Mouse (Mus musculus): ENCODE measurements around the gene Cdpf1. TPM values are rescaled to one million over a fixed set of nuclear protein-coding genes. Genes with fewer than 3 reads are reported as not detected.

Cdpf1 gene
- polyA plus RNA-seq, 1 experiment from 2014 or later: 42.7 TPM

- Histone ChIP-seq H3K4me3 (replicated peaks) (no peak overlapping the region), H3K9ac (no peak overlapping the region), H3K27ac (no peak overlapping the region), H3K27me3 (replicated peaks) (no peaks in the 10 kb centered on the region), H3K4me2 (no peak overlapping the region), H3K36me3 (no peaks in the 10 kb centered on the region), H3K9me3 (no peaks in the 10 kb centered on the region), H3K4me1 (no peaks in the 10 kb centered on the region)
- no peak for ATAC-seq (ENCODE audit: insufficient read depth, low FRiP score, low read depth)
- 76% methylated on average over 5 of the region's 5 CpGs for WGBS
These were observed 34.7 kb downstream of the Cdpf1 start for GRCm38 (mm10) chr15:85776771-85777170.

GRCm38 (mm10) chr15:85776241-85776640 is 35.3 kb downstream of the Cdpf1 start:
- 63% methylated on average over 2 of the region's 2 CpGs for WGBS

GRCm38 (mm10) chr15:85775001-85775400 is 36.5 kb downstream of the Cdpf1 start:
- H3K9ac ChIP-seq: no peak overlapping the region
- H3K4me1 ChIP-seq: no peaks in the 10 kb centered on the region
- no peak overlapping the region for H3K27ac ChIP-seq
- H3K9me3 ChIP-seq: no peaks in the 10 kb centered on the region
- WGBS: 80% methylated on average over 7 of the region's 7 CpGs
- no peak overlapping the region for H3K4me3 ChIP-seq (replicated peaks)
- no peaks in the 10 kb centered on the region for H3K36me3 ChIP-seq
- no peak overlapping the region for H3K4me2 ChIP-seq
- no peak for ATAC-seq (ENCODE audit: insufficient read depth, low FRiP score, low read depth)
- no peaks in the 10 kb centered on the region for H3K27me3 ChIP-seq (replicated peaks)

More at GRCm38 (mm10) chr15:85776241-85776640, 35.3 kb downstream of the Cdpf1 start:
- Histone ChIP-seq H3K9ac (no peak overlapping the region), H3K36me3 (no peaks in the 10 kb centered on the region), H3K4me1 (no peaks in the 10 kb centered on the region), H3K4me2 (no peak overlapping the region), H3K9me3 (no peaks in the 10 kb centered on the region), H3K4me3 (replicated peaks) (no peak overlapping the region), H3K27ac (no peak overlapping the region), H3K27me3 (replicated peaks) (no peaks in the 10 kb centered on the region)
- no peak for ATAC-seq (ENCODE audit: insufficient read depth, low FRiP score, low read depth)

- no peak overlapping the region for H3K27ac ChIP-seq
- H3K4me1 ChIP-seq: no peaks in the 10 kb centered on the region
- 83% methylated on average over 9 of the region's 9 CpGs for WGBS
- H3K4me3 ChIP-seq (replicated peaks): no peak overlapping the region
- no peaks in the 10 kb centered on the region for H3K36me3 ChIP-seq
- ATAC-seq (ENCODE audit: insufficient read depth, low FRiP score, low read depth): no peak
- no peaks in the 10 kb centered on the region for H3K27me3 ChIP-seq (replicated peaks)
- H3K9me3 ChIP-seq: no peaks in the 10 kb centered on the region
- no peak overlapping the region for H3K4me2 ChIP-seq
- H3K9ac ChIP-seq: no peak overlapping the region
These were observed 37.1 kb downstream of the Cdpf1 start for GRCm38 (mm10) chr15:85774419-85774818.

GRCm38 (mm10) chr15:85772146-85772740 is 39.3 kb downstream of the Cdpf1 start:
- Histone ChIP-seq H3K4me2 (no peak overlapping the region), H3K27ac (peak overlapping the region; percentile 23; the same call in 1 of the 2 replicates), H3K4me1 (no peaks in the 10 kb centered on the region), H3K27me3 (replicated peaks) (no peaks in the 10 kb centered on the region), H3K4me3 (replicated peaks) (no peak overlapping the region), H3K36me3 (no peaks in the 10 kb centered on the region), H3K9ac (no peak overlapping the region), H3K9me3 (no peaks in the 10 kb centered on the region)
- WGBS: 62% methylated on average over 11 of the region's 11 CpGs
- ATAC-seq (ENCODE audit: insufficient read depth, low FRiP score, low read depth): no peak

- Histone ChIP-seq H3K27me3 (replicated peaks) (no peaks in the 10 kb centered on the region), H3K36me3 (no peaks in the 10 kb centered on the region), H3K4me2 (no peak overlapping the region), H3K4me3 (replicated peaks) (no peak overlapping the region), H3K9me3 (no peaks in the 10 kb centered on the region), H3K4me1 (no peaks in the 10 kb centered on the region), H3K27ac (peak overlapping the region; percentile 23; the same call in 1 of the 2 replicates), H3K9ac (no peak overlapping the region)
- WGBS: 70% methylated on average over 17 of the region's 17 CpGs
- peak; percentile 59; the same call in 1 of the 2 replicates for ATAC-seq (ENCODE audit: insufficient read depth, low FRiP score, low read depth)
These were observed 40.0 kb downstream of the Cdpf1 start for GRCm38 (mm10) chr15:85771306-85772121.

GRCm38 (mm10) chr15:85768991-85769390 is 42.5 kb downstream of the Cdpf1 start:
- H3K27ac ChIP-seq: no peak overlapping the region
- no peak for ATAC-seq (ENCODE audit: insufficient read depth, low FRiP score, low read depth)

GRCm38 (mm10) chr15:85766677-85767076 is 44.8 kb downstream of the Cdpf1 start:
- no peak overlapping the region for H3K4me2 ChIP-seq
- no peak overlapping the region for H3K4me3 ChIP-seq (replicated peaks)
- H3K9me3 ChIP-seq: no peaks in the 10 kb centered on the region
- no peak for ATAC-seq (ENCODE audit: insufficient read depth, low FRiP score, low read depth)
- no peak overlapping the region for H3K9ac ChIP-seq
- H3K27ac ChIP-seq: no peak overlapping the region
- no peaks in the 10 kb centered on the region for H3K27me3 ChIP-seq (replicated peaks)
- H3K4me1 ChIP-seq: no peaks in the 10 kb centered on the region
- WGBS: 85% methylated on average over 5 of the region's 5 CpGs
- H3K36me3 ChIP-seq: no peaks in the 10 kb centered on the region

More at GRCm38 (mm10) chr15:85768991-85769390, 42.5 kb downstream of the Cdpf1 start:
- Histone ChIP-seq H3K4me1 (no peaks in the 10 kb centered on the region), H3K4me2 (no peak overlapping the region), H3K9ac (no peak overlapping the region), H3K9me3 (no peaks in the 10 kb centered on the region), H3K4me3 (replicated peaks) (no peak overlapping the region), H3K27me3 (replicated peaks) (no peaks in the 10 kb centered on the region), H3K36me3 (no peaks in the 10 kb centered on the region)
- 85% methylated on average over 8 of the region's 8 CpGs for WGBS

GRCm38 (mm10) chr15:85765022-85765421 is 46.5 kb downstream of the Cdpf1 start:
- no peaks in the 10 kb centered on the region for H3K9me3 ChIP-seq
- WGBS: 59% methylated on average over 3 of the region's 3 CpGs
- no peak for ATAC-seq (ENCODE audit: insufficient read depth, low FRiP score, low read depth)
- H3K4me1 ChIP-seq: no peaks in the 10 kb centered on the region
- H3K9ac ChIP-seq: no peak overlapping the region
- H3K4me2 ChIP-seq: no peak overlapping the region
- H3K4me3 ChIP-seq (replicated peaks): no peak overlapping the region
- H3K27me3 ChIP-seq (replicated peaks): no peaks in the 10 kb centered on the region
- no peak overlapping the region for H3K27ac ChIP-seq
- H3K36me3 ChIP-seq: no peaks in the 10 kb centered on the region

- H3K36me3 ChIP-seq: no peaks in the 10 kb centered on the region
- 76% methylated on average over 4 of the region's 4 CpGs for WGBS
- H3K4me3 ChIP-seq (replicated peaks): no peak overlapping the region
- no peak for ATAC-seq (ENCODE audit: insufficient read depth, low FRiP score, low read depth)
- H3K4me2 ChIP-seq: no peak overlapping the region
- H3K27ac ChIP-seq: no peak overlapping the region
- H3K9me3 ChIP-seq: no peaks in the 10 kb centered on the region
- no peak overlapping the region for H3K9ac ChIP-seq
- H3K27me3 ChIP-seq (replicated peaks): no peaks in the 10 kb centered on the region
- no peaks in the 10 kb centered on the region for H3K4me1 ChIP-seq
These were observed 48.7 kb downstream of the Cdpf1 start for GRCm38 (mm10) chr15:85762761-85763160.

- H3K27ac ChIP-seq: no peak overlapping the region
- no peak overlapping the region for H3K4me2 ChIP-seq
- WGBS: 93% methylated on average over 3 of the region's 3 CpGs
- no peaks in the 10 kb centered on the region for H3K4me1 ChIP-seq
- no peak overlapping the region for H3K4me3 ChIP-seq (replicated peaks)
- no peaks in the 10 kb centered on the region for H3K36me3 ChIP-seq
- no peaks in the 10 kb centered on the region for H3K27me3 ChIP-seq (replicated peaks)
- H3K9ac ChIP-seq: no peak overlapping the region
- ATAC-seq (ENCODE audit: insufficient read depth, low FRiP score, low read depth): no peak
- no peaks in the 10 kb centered on the region for H3K9me3 ChIP-seq
These were observed 53.7 kb downstream of the Cdpf1 start for GRCm38 (mm10) chr15:85757768-85758167.

All from stomach, embryonic 15.5 days (tissue).